In genomic region chr13:17992009-17992408, GRCm38 (mm10) we compare ENCODE assay signal across 8 mouse cellular contexts. TPM values are rescaled to one million over a fixed set of nuclear protein-coding genes. Genes with fewer than 3 reads are reported as not detected.
DNase-seq lines count a peak whose midpoint lies in the region; ATAC-seq and TF ChIP-seq lines count a peak whose summit lies in the region.
"Had no signal": no experiment of that assay in that cellular context is flagged by ENCODE, and none has a peak within 500 bp of the region (broad histone marks: within the 10 kb centered on the region; RNA-seq: fewer than 3 reads in every experiment).

No protein-coding gene starts in this region.

- no peak for TF ChIP-seq EP300 in lung, postnatal 0 days (IDR thresholded peaks at IDR 0.05)

- TF ChIP-seq CTCF in lung, postnatal 0 days (IDR thresholded peaks at IDR 0.05): no peak

- 0 out of 2 replicates have a peak overlapping the region, but pooled peaks have one; percentile 78 for H3K9ac ChIP-seq in lung, postnatal 0 days (replicated peaks; ENCODE audit: low read depth)
- H3K9ac ChIP-seq in forebrain, embryonic 15.5 days (replicated peaks): no peak overlapping the region
- H3K9ac ChIP-seq in liver, embryonic 12.5 days: peak overlapping the region; percentile 81
- H3K9ac ChIP-seq in stomach, embryonic 16.5 days (ENCODE audit: low read length): no peak overlapping the region

- H3K4me1 ChIP-seq in lung, postnatal 0 days (ENCODE audit: insufficient read depth, low read depth, low read length): no peaks in the 10 kb centered on the region; the same call in 1 of the 2 replicates
- peaks cover 12% of the 10 kb centered on the region for H3K4me1 ChIP-seq in forebrain, embryonic 15.5 days
- peaks cover 14% of the 10 kb centered on the region for H3K4me1 ChIP-seq in liver, embryonic 12.5 days
- H3K4me1 ChIP-seq in stomach, embryonic 16.5 days (ENCODE audit: control insufficient read depth, insufficient read depth, low read length): peaks cover 2% of the 10 kb centered on the region; the same call in 1 of the 2 replicates

- no peaks in the 10 kb centered on the region for H3K36me3 ChIP-seq in lung, postnatal 0 days (ENCODE audit: insufficient read depth, low read length)
- peaks cover 11% of the 10 kb centered on the region for H3K36me3 ChIP-seq in forebrain, embryonic 15.5 days
- H3K36me3 ChIP-seq in liver, embryonic 12.5 days: peaks cover 14% of the 10 kb centered on the region
- peaks cover 4% of the 10 kb centered on the region; the same call in 1 of the 2 replicates for H3K36me3 ChIP-seq in stomach, embryonic 16.5 days (ENCODE audit: control insufficient read depth, insufficient read depth, low read length)

- peak overlapping the region; percentile 69; the same call in 1 of the 2 replicates for H3K4me3 ChIP-seq in lung, postnatal 0 days (ENCODE audit: low read depth, low read length)
- H3K4me3 ChIP-seq in forebrain, embryonic 15.5 days: peak overlapping the region; percentile 71
- H3K4me3 ChIP-seq in liver, embryonic 12.5 days: peak overlapping the region; percentile 79
- H3K4me3 ChIP-seq in stomach, embryonic 16.5 days (replicated peaks; ENCODE audit: low read length): no peak overlapping the region

- no peaks in the 10 kb centered on the region for H3K9me3 ChIP-seq in lung, postnatal 0 days (ENCODE audit: low read length)
- no peaks in the 10 kb centered on the region for H3K9me3 ChIP-seq in forebrain, embryonic 15.5 days
- no peaks in the 10 kb centered on the region for H3K9me3 ChIP-seq in liver, embryonic 12.5 days (replicated peaks)
- H3K9me3 ChIP-seq in stomach, embryonic 16.5 days (replicated peaks; ENCODE audit: control insufficient read depth, low read length): no peaks in the 10 kb centered on the region

- H3K27ac ChIP-seq in lung, postnatal 0 days (ENCODE audit: low read length): no peak overlapping the region
- H3K27ac ChIP-seq in forebrain, embryonic 15.5 days (replicated peaks): no peak overlapping the region
- H3K27ac ChIP-seq in liver, embryonic 12.5 days: no peak overlapping the region
- H3K27ac ChIP-seq in stomach, embryonic 16.5 days (ENCODE audit: low read length): no peak overlapping the region

- peak overlapping the region; percentile 86 for H3K4me2 ChIP-seq in lung, postnatal 0 days (replicated peaks; ENCODE audit: low read depth, low read length)
- peak overlapping the region; percentile 68 for H3K4me2 ChIP-seq in forebrain, embryonic 15.5 days (replicated peaks)
- H3K4me2 ChIP-seq in liver, embryonic 12.5 days: peak overlapping the region; percentile 84
- peak overlapping the region; percentile 80 for H3K4me2 ChIP-seq in stomach, embryonic 16.5 days (ENCODE audit: low read depth, low read length)

- WGBS in lung, postnatal 0 days: 50% methylated on average over 4 of the region's 4 CpGs
- 91% methylated on average over 4 of the region's 4 CpGs for WGBS in forebrain, embryonic 15.5 days
- WGBS in liver, embryonic 12.5 days (ENCODE audit: insufficient replicate concordance): 49% methylated on average over 4 of the region's 4 CpGs
- WGBS in stomach, embryonic 16.5 days: 72% methylated on average over 4 of the region's 4 CpGs

- no peak for ATAC-seq in lung, postnatal 0 days
- ATAC-seq in forebrain, embryonic 15.5 days (replicated peaks): no peak
- ATAC-seq in liver, embryonic 12.5 days: no peak
- no peak for ATAC-seq in stomach, embryonic 16.5 days (ENCODE audit: insufficient read depth, low FRiP score)

- no peaks in the 10 kb centered on the region for H3K27me3 ChIP-seq in lung, postnatal 0 days (replicated peaks; ENCODE audit: insufficient read depth, low read length)
- H3K27me3 ChIP-seq in forebrain, embryonic 15.5 days: no peaks in the 10 kb centered on the region
- H3K27me3 ChIP-seq in liver, embryonic 12.5 days (replicated peaks): no peaks in the 10 kb centered on the region
- no peaks in the 10 kb centered on the region for H3K27me3 ChIP-seq in stomach, embryonic 16.5 days (ENCODE audit: control insufficient read depth, insufficient read depth, low read length)

- DNase-seq in lung, postnatal 0 days (ENCODE audit: low spot score): no peak
- no peak for DNase-seq in lung, postnatal 36 days
- no peak for DNase-seq in embryo, embryonic 9.5 days (ENCODE audit: extremely low spot score)
- DNase-seq in testis, postnatal 14 days (ENCODE audit: low spot score): no peak
- DNase-seq: thymus, postnatal 25 days had no signal

RNA-seq across cellular contexts. Expression of gene Yae1d1, which starts 1.1 kb away (rescaled TPM):
- 61.8 and 66.7 TPM in 2 replicates for polyA plus RNA-seq in lung, postnatal 0 days (2015; fragmentation: Nextera tagmentation; extraction: Ambion mirVana)
- polyA plus RNA-seq in forebrain, embryonic 15.5 days (2015; fragmentation: Nextera tagmentation; extraction: Ambion mirVana): 99.6 and 105 TPM in 2 replicates
- 38.7 and 41.0 TPM in 2 replicates for polyA plus RNA-seq in liver, embryonic 12.5 days (2016; fragmentation: Nextera tagmentation; extraction: Ambion mirVana)
- polyA plus RNA-seq in stomach, embryonic 16.5 days (2015; fragmentation: Nextera tagmentation; extraction: Ambion mirVana): 56.0 and 58.5 TPM in 2 replicates

RNA-seq across cellular contexts. Expression of gene Rala, which starts 48.0 kb away (rescaled TPM):
- polyA plus RNA-seq in lung, postnatal 0 days (2015; fragmentation: Nextera tagmentation; extraction: Ambion mirVana): 111 and 125 TPM in 2 replicates
- 215 and 222 TPM in 2 replicates for polyA plus RNA-seq in forebrain, embryonic 15.5 days (2015; fragmentation: Nextera tagmentation; extraction: Ambion mirVana)
- 27.8 and 30.4 TPM in 2 replicates for polyA plus RNA-seq in liver, embryonic 12.5 days (2016; fragmentation: Nextera tagmentation; extraction: Ambion mirVana)
- 89.4 and 90.3 TPM in 2 replicates for polyA plus RNA-seq in stomach, embryonic 16.5 days (2015; fragmentation: Nextera tagmentation; extraction: Ambion mirVana)

Comparison
In these comparisons a context has a peak if more than half of its experiments do, and no peak if none do; other contexts are left out.
1. H3K9ac ChIP-seq: peak in lung, postnatal 0 days (single experiment) and liver, embryonic 12.5 days (single experiment); none in forebrain, embryonic 15.5 days (single experiment) and stomach, embryonic 16.5 days (single experiment).
2. Peak in every context shown above with its lines, with median percentiles within 50 percentile points of each other: H3K4me2 ChIP-seq.